Mouse (Mus musculus): Measurements from ENCODE around the gene Tmem163. TPM values are rescaled to one million over a fixed set of nuclear protein-coding genes. Genes with fewer than 3 reads are reported as not detected.

Gene Tmem163
- polyA plus RNA-seq, 1 experiment from 2014 or later = 1.0 TPM

- no peak overlapping the region for H3K4me2 ChIP-seq (replicated peaks; ENCODE audit: low read depth, low read length)
- 50% methylated on average over 5 of the region's 5 CpGs for WGBS
- ATAC-seq (ENCODE audit: insufficient number of reproducible peaks, insufficient read depth, low FRiP score, low read depth) = peak; percentile 68
These were observed 53.6 kb downstream of the Tmem163 start for GRCm38 (mm10) chr1:127625577-127626362.

GRCm38 (mm10) chr1:127622349-127622748, 57.0 kb downstream of the Tmem163 start:
- Histone ChIP-seq H3K9ac (replicated peaks; ENCODE audit: low read depth, low read length) (no peak overlapping the region), H3K4me3 (ENCODE audit: low read depth, low read length) (no peak overlapping the region), H3K9me3 (ENCODE audit: control insufficient read depth, low read depth, low read length) (no peaks in the 10 kb centered on the region), H3K27ac (ENCODE audit: low read length) (no peak overlapping the region), H3K4me2 (replicated peaks; ENCODE audit: low read depth, low read length) (no peak overlapping the region), H3K4me1 (ENCODE audit: control insufficient read depth, insufficient read depth, low read length) (no peaks in the 10 kb centered on the region), H3K36me3 (ENCODE audit: control insufficient read depth, insufficient read depth, low read length) (no peaks in the 10 kb centered on the region), H3K27me3 (ENCODE audit: control insufficient read depth, insufficient read depth, low read length) (no peaks in the 10 kb centered on the region)
- 69% methylated on average over 5 of the region's 5 CpGs for WGBS
- no peak for ATAC-seq (ENCODE audit: insufficient number of reproducible peaks, insufficient read depth, low FRiP score, low read depth)

More at GRCm38 (mm10) chr1:127625577-127626362, 53.6 kb downstream of the Tmem163 start:
- no peaks in the 10 kb centered on the region for H3K36me3 ChIP-seq (ENCODE audit: control insufficient read depth, insufficient read depth, low read length)
- H3K9ac ChIP-seq (replicated peaks; ENCODE audit: low read depth, low read length) = no peak overlapping the region
- no peaks in the 10 kb centered on the region for H3K4me1 ChIP-seq (ENCODE audit: control insufficient read depth, insufficient read depth, low read length)
- H3K4me3 ChIP-seq (ENCODE audit: low read depth, low read length) = no peak overlapping the region
- H3K9me3 ChIP-seq (ENCODE audit: control insufficient read depth, low read depth, low read length) = no peaks in the 10 kb centered on the region
- H3K27me3 ChIP-seq (ENCODE audit: control insufficient read depth, insufficient read depth, low read length) = no peaks in the 10 kb centered on the region
- H3K27ac ChIP-seq (ENCODE audit: low read length) = no peak overlapping the region

GRCm38 (mm10) chr1:127619036-127619435, 60.3 kb downstream of the Tmem163 start:
- no peaks in the 10 kb centered on the region for H3K4me1 ChIP-seq (ENCODE audit: control insufficient read depth, insufficient read depth, low read length)
- no peak overlapping the region for H3K4me2 ChIP-seq (replicated peaks; ENCODE audit: low read depth, low read length)
- WGBS = 84% methylated on average over 6 of the region's 6 CpGs
- H3K27ac ChIP-seq (ENCODE audit: low read length) = no peak overlapping the region
- H3K27me3 ChIP-seq (ENCODE audit: control insufficient read depth, insufficient read depth, low read length) = no peaks in the 10 kb centered on the region
- H3K4me3 ChIP-seq (ENCODE audit: low read depth, low read length) = no peak overlapping the region
- H3K36me3 ChIP-seq (ENCODE audit: control insufficient read depth, insufficient read depth, low read length) = no peaks in the 10 kb centered on the region
- H3K9me3 ChIP-seq (ENCODE audit: control insufficient read depth, low read depth, low read length) = no peaks in the 10 kb centered on the region
- ATAC-seq (ENCODE audit: insufficient number of reproducible peaks, insufficient read depth, low FRiP score, low read depth) = no peak
- H3K9ac ChIP-seq (replicated peaks; ENCODE audit: low read depth, low read length) = no peak overlapping the region

- Histone ChIP-seq H3K4me3 (ENCODE audit: low read depth, low read length) (no peak overlapping the region), H3K9me3 (ENCODE audit: control insufficient read depth, low read depth, low read length) (no peaks in the 10 kb centered on the region), H3K4me2 (replicated peaks; ENCODE audit: low read depth, low read length) (no peak overlapping the region), H3K27me3 (ENCODE audit: control insufficient read depth, insufficient read depth, low read length) (no peaks in the 10 kb centered on the region), H3K27ac (ENCODE audit: low read length) (no peak overlapping the region), H3K9ac (replicated peaks; ENCODE audit: low read depth, low read length) (no peak overlapping the region), H3K36me3 (ENCODE audit: control insufficient read depth, insufficient read depth, low read length) (no peaks in the 10 kb centered on the region), H3K4me1 (ENCODE audit: control insufficient read depth, insufficient read depth, low read length) (no peaks in the 10 kb centered on the region)
- no peak for ATAC-seq (ENCODE audit: insufficient number of reproducible peaks, insufficient read depth, low FRiP score, low read depth)
- 78% methylated on average over 3 of the region's 3 CpGs for WGBS
These were observed 69.0 kb downstream of the Tmem163 start for GRCm38 (mm10) chr1:127610378-127610777.

- WGBS = 85% methylated on average over 2 of the region's 2 CpGs
- Histone ChIP-seq H3K9ac (replicated peaks; ENCODE audit: low read depth, low read length) (no peak overlapping the region), H3K36me3 (ENCODE audit: control insufficient read depth, insufficient read depth, low read length) (no peaks in the 10 kb centered on the region), H3K4me1 (ENCODE audit: control insufficient read depth, insufficient read depth, low read length) (no peaks in the 10 kb centered on the region), H3K27me3 (ENCODE audit: control insufficient read depth, insufficient read depth, low read length) (no peaks in the 10 kb centered on the region), H3K4me3 (ENCODE audit: low read depth, low read length) (no peak overlapping the region), H3K4me2 (replicated peaks; ENCODE audit: low read depth, low read length) (no peak overlapping the region), H3K9me3 (ENCODE audit: control insufficient read depth, low read depth, low read length) (no peaks in the 10 kb centered on the region), H3K27ac (ENCODE audit: low read length) (no peak overlapping the region)
- no peak for ATAC-seq (ENCODE audit: insufficient number of reproducible peaks, insufficient read depth, low FRiP score, low read depth)
These were observed 69.5 kb downstream of the Tmem163 start for GRCm38 (mm10) chr1:127609814-127610213.

GRCm38 (mm10) chr1:127608326-127608725, 71.0 kb downstream of the Tmem163 start:
- WGBS = 90% methylated on average over 3 of the region's 3 CpGs
- no peak for ATAC-seq (ENCODE audit: insufficient number of reproducible peaks, insufficient read depth, low FRiP score, low read depth)

GRCm38 (mm10) chr1:127603697-127604631, 75.4 kb downstream of the Tmem163 start:
- Histone ChIP-seq H3K4me2 (replicated peaks; ENCODE audit: low read depth, low read length) (no peak overlapping the region), H3K9me3 (ENCODE audit: control insufficient read depth, low read depth, low read length) (no peaks in the 10 kb centered on the region), H3K4me3 (ENCODE audit: low read depth, low read length) (no peak overlapping the region), H3K36me3 (ENCODE audit: control insufficient read depth, insufficient read depth, low read length) (no peaks in the 10 kb centered on the region), H3K27me3 (ENCODE audit: control insufficient read depth, insufficient read depth, low read length) (no peaks in the 10 kb centered on the region), H3K4me1 (ENCODE audit: control insufficient read depth, insufficient read depth, low read length) (no peaks in the 10 kb centered on the region), H3K27ac (ENCODE audit: low read length) (no peak overlapping the region), H3K9ac (replicated peaks; ENCODE audit: low read depth, low read length) (no peak overlapping the region)
- 71% methylated on average over 9 of the region's 9 CpGs for WGBS
- no peak for ATAC-seq (ENCODE audit: insufficient number of reproducible peaks, insufficient read depth, low FRiP score, low read depth)

More at GRCm38 (mm10) chr1:127608326-127608725, 71.0 kb downstream of the Tmem163 start:
- no peak overlapping the region for H3K4me2 ChIP-seq (replicated peaks; ENCODE audit: low read depth, low read length)
- H3K9ac ChIP-seq (replicated peaks; ENCODE audit: low read depth, low read length) = no peak overlapping the region
- no peak overlapping the region for H3K4me3 ChIP-seq (ENCODE audit: low read depth, low read length)
- H3K27ac ChIP-seq (ENCODE audit: low read length) = no peak overlapping the region
- H3K4me1 ChIP-seq (ENCODE audit: control insufficient read depth, insufficient read depth, low read length) = no peaks in the 10 kb centered on the region
- no peaks in the 10 kb centered on the region for H3K36me3 ChIP-seq (ENCODE audit: control insufficient read depth, insufficient read depth, low read length)
- no peaks in the 10 kb centered on the region for H3K9me3 ChIP-seq (ENCODE audit: control insufficient read depth, low read depth, low read length)
- no peaks in the 10 kb centered on the region for H3K27me3 ChIP-seq (ENCODE audit: control insufficient read depth, insufficient read depth, low read length)

GRCm38 (mm10) chr1:127596143-127596542, 83.2 kb downstream of the Tmem163 start:
- H3K27me3 ChIP-seq (ENCODE audit: control insufficient read depth, insufficient read depth, low read length) = no peaks in the 10 kb centered on the region
- no peak overlapping the region for H3K4me2 ChIP-seq (replicated peaks; ENCODE audit: low read depth, low read length)
- H3K9ac ChIP-seq (replicated peaks; ENCODE audit: low read depth, low read length) = no peak overlapping the region
- H3K36me3 ChIP-seq (ENCODE audit: control insufficient read depth, insufficient read depth, low read length) = no peaks in the 10 kb centered on the region
- H3K27ac ChIP-seq (ENCODE audit: low read length) = no peak overlapping the region
- no peaks in the 10 kb centered on the region for H3K9me3 ChIP-seq (ENCODE audit: control insufficient read depth, low read depth, low read length)
- no peak for ATAC-seq (ENCODE audit: insufficient number of reproducible peaks, insufficient read depth, low FRiP score, low read depth)
- H3K4me3 ChIP-seq (ENCODE audit: low read depth, low read length) = no peak overlapping the region
- no peaks in the 10 kb centered on the region for H3K4me1 ChIP-seq (ENCODE audit: control insufficient read depth, insufficient read depth, low read length)
- WGBS = 83% methylated on average over 4 of the region's 4 CpGs
